20 mouse cellular contexts compared by ENCODE assay signal in the genomic region with DNA sequence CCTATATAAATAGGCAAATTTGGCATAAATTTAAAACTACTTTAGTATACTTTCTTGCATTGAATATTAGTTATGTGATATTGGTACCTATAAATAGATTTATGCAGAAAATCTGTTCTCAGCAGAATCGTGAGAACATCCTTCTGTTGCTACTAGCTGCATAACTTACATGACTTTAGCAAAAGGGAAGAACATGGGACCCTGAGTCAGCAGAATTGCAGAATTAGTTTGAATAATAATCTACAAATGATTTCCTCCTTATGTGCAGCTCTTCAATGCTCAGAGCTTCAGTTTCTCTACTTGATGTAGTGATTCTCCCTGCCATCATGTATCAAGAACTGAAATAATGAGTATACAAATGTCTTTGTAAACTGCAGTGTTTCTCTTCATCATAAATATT.
DNase-seq lines count a peak whose midpoint lies in the region; ATAC-seq and TF ChIP-seq lines count a peak whose summit lies in the region.
"Had no signal": no experiment of that assay in that cellular context is flagged by ENCODE, and none has a peak within 500 bp of the region (broad histone marks: within the 10 kb centered on the region; RNA-seq: fewer than 3 reads in every experiment).

No protein-coding gene starts in this region.

- peak; percentile 10; the same call in 1 of the 2 replicates for ATAC-seq in forebrain, postnatal 0 days
- ATAC-seq in forebrain, embryonic 11.5 days (replicated peaks; ENCODE audit: low FRiP score), result no peak
- no peak for ATAC-seq in lung, embryonic 14.5 days (ENCODE audit: insufficient read depth)
- ATAC-seq: CD4-positive, CD25-positive, alpha-beta regulatory T cell, adult 4 months; forebrain, embryonic 14.5 days; forebrain, embryonic 16.5 days had no signal

- H3K4me2 ChIP-seq in forebrain, postnatal 0 days (ENCODE audit: low read depth), result no peak overlapping the region
- H3K4me2 ChIP-seq in forebrain, embryonic 11.5 days (ENCODE audit: low read depth, low read length, severe bottlenecking), result no peak overlapping the region
- no peak overlapping the region for H3K4me2 ChIP-seq in lung, embryonic 14.5 days
- H3K4me2 ChIP-seq: embryonic facial prominence, embryonic 12.5 days; forebrain, embryonic 12.5 days had no signal

- no peak for TF ChIP-seq CTCF in forebrain, postnatal 0 days (IDR thresholded peaks at IDR 0.05; ENCODE audit: low read depth)
- no peak for TF ChIP-seq CTCF in lung, embryonic 14.5 days (IDR thresholded peaks at IDR 0.05; ENCODE audit: low read depth)

- H3K27ac ChIP-seq in forebrain, postnatal 0 days (ENCODE audit: low read depth, low read length), result no peak overlapping the region
- no peak overlapping the region for H3K27ac ChIP-seq in forebrain, embryonic 11.5 days (ENCODE audit: low read depth, low read length)
- H3K27ac ChIP-seq in lung, embryonic 14.5 days (ENCODE audit: low read depth), result no peak overlapping the region
- H3K27ac ChIP-seq: embryonic facial prominence, embryonic 10.5 days; embryonic facial prominence, embryonic 12.5 days; forebrain, embryonic 12.5 days had no signal

- H3K4me1 ChIP-seq in forebrain, postnatal 0 days (ENCODE audit: insufficient read depth), result no peaks in the 10 kb centered on the region
- H3K4me1 ChIP-seq in forebrain, embryonic 11.5 days (replicated peaks; ENCODE audit: control insufficient read depth, insufficient read depth, low read length), result no peaks in the 10 kb centered on the region
- H3K4me1 ChIP-seq in lung, embryonic 14.5 days (ENCODE audit: insufficient read depth), result no peaks in the 10 kb centered on the region
- H3K4me1 ChIP-seq: embryonic facial prominence, embryonic 10.5 days; embryonic facial prominence, embryonic 12.5 days; forebrain, embryonic 12.5 days had no signal

- no peaks in the 10 kb centered on the region for H3K9me3 ChIP-seq in forebrain, postnatal 0 days (ENCODE audit: low read length)
- H3K9me3 ChIP-seq in forebrain, embryonic 11.5 days (ENCODE audit: control insufficient read depth, low read length), result peaks cover 3% of the 10 kb centered on the region; the same call in 1 of the 2 replicates
- no peaks in the 10 kb centered on the region for H3K9me3 ChIP-seq in lung, embryonic 14.5 days (ENCODE audit: low read depth, low read length)
- H3K9me3 ChIP-seq: forebrain, embryonic 12.5 days had no signal

- intact Hi-C loops in gastrocnemius, postnatal 36 days (cut with DNase I), result no loop called here

- 60% methylated on average over 1 of the region's 1 CpGs for WGBS in forebrain, postnatal 0 days
- WGBS in forebrain, embryonic 11.5 days, result 80% methylated on average over 1 of the region's 1 CpGs
- 75% methylated on average over 1 of the region's 1 CpGs for WGBS in lung, embryonic 14.5 days

- peak; percentile 12 for DNase-seq in forebrain, postnatal 0 days
- DNase-seq in forebrain, embryonic 11.5 days (ENCODE audit: low spot score), result no peak
- peak; percentile 7 for DNase-seq in lung, embryonic 14.5 days
- DNase-seq in lung, postnatal 4 days, result no peak
- DNase-seq in gastrocnemius, postnatal 36 days, result no peak
- DNase-seq: adrenal gland, adult 2 months; adrenal gland, postnatal 10 days; adrenal gland, postnatal 25 days; B cell, adult 2 months; cerebellum, adult 11-12 months; cerebellum, adult 2 months; cerebellum, adult 9-10 months; cerebellum, postnatal 10 days; cerebellum, postnatal 25 days had no signal

- no peak overlapping the region for H3K9ac ChIP-seq in forebrain, postnatal 0 days
- H3K9ac ChIP-seq in forebrain, embryonic 11.5 days (ENCODE audit: low read length), result no peak overlapping the region
- H3K9ac ChIP-seq in lung, embryonic 14.5 days, result no peak overlapping the region
- H3K9ac ChIP-seq: embryonic facial prominence, embryonic 12.5 days; forebrain, embryonic 12.5 days had no signal

- H3K36me3 ChIP-seq in forebrain, postnatal 0 days (ENCODE audit: insufficient read depth), result no peaks in the 10 kb centered on the region
- H3K36me3 ChIP-seq in forebrain, embryonic 11.5 days (ENCODE audit: control insufficient read depth, insufficient read depth, low read length), result no peaks in the 10 kb centered on the region
- H3K36me3 ChIP-seq in lung, embryonic 14.5 days (ENCODE audit: insufficient read depth), result no peaks in the 10 kb centered on the region
- H3K36me3 ChIP-seq: embryonic facial prominence, embryonic 10.5 days; embryonic facial prominence, embryonic 12.5 days; forebrain, embryonic 12.5 days had no signal

- no peaks in the 10 kb centered on the region for H3K27me3 ChIP-seq in forebrain, postnatal 0 days (ENCODE audit: insufficient read depth, low read length)
- no peaks in the 10 kb centered on the region for H3K27me3 ChIP-seq in forebrain, embryonic 11.5 days (ENCODE audit: control insufficient read depth, insufficient read depth, low read length)
- H3K27me3 ChIP-seq in lung, embryonic 14.5 days (ENCODE audit: insufficient read depth, low read length), result no peaks in the 10 kb centered on the region
- H3K27me3 ChIP-seq: embryonic facial prominence, embryonic 12.5 days; forebrain, embryonic 12.5 days had no signal

- no peak overlapping the region for H3K4me3 ChIP-seq in forebrain, postnatal 0 days (ENCODE audit: low read depth, low read length)
- no peak overlapping the region for H3K4me3 ChIP-seq in forebrain, embryonic 11.5 days (ENCODE audit: low read depth, low read length)
- H3K4me3 ChIP-seq in lung, embryonic 14.5 days (ENCODE audit: low read depth, low read length), result no peak overlapping the region
- H3K4me3 ChIP-seq: embryonic facial prominence, embryonic 10.5 days; embryonic facial prominence, embryonic 12.5 days; forebrain, embryonic 12.5 days had no signal

Comparison
In these comparisons a context has a peak if more than half of its experiments do, and no peak if none do; other contexts are left out.
1. DNase-seq: peak in forebrain, postnatal 0 days (single experiment) and lung, embryonic 14.5 days (single experiment); none in forebrain, embryonic 11.5 days (single experiment), lung, postnatal 4 days (0 of 2) and gastrocnemius, postnatal 36 days (0 of 2).